Mouse (Mus musculus) liver, adult 2 months (tissue): ENCODE data around the gene Tsfm.
"Not testable (repeated sequence)": the region's sequence is repeated elsewhere in the genome, so short reads cannot be mapped to it uniquely, and the experiment has no call there.

Experiments
- CTCF ChIP-seq: fragments of 200-500 bp; IDR thresholded peaks from 2 replicates; pipeline ENCODE4 v1.5.1; 2011; ENCODE audit warnings: low read depth, low read length, control low read depth
- POLR2A ChIP-seq: fragments of 200-500 bp; IDR thresholded peaks from 2 replicates; pipeline ENCODE4 v1.6.1; 2011; ENCODE audit warnings: low read length, control low read depth; ENCODE audit not compliant: insufficient read depth; ENCODE audit errors: extremely low read depth

DNA sequence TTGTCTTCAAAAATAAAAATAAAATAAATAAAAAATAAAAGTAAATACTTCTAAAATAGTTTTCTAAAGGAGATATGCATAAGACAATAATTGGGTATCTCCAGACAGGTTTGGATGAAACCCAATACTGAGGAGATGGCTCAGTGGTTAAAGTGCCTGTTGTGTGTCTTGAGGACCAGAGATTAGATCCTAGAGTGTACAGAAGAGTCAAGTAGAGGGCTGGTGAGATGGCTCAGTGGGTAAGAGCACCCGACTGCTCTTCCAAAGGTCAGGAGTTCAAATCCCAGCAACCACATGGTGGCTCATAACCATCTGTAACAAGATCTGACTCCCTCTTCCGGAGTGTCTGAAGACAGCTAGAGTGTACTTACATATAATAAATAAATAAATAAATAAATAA is 42.3 kb upstream of the Tsfm start:
- TF ChIP-seq CTCF, POLR2A: not testable (repeated sequence)
